Mouse (Mus musculus): Measurements from ENCODE around the gene Gcfc2. TPM values are rescaled to one million over a fixed set of nuclear protein-coding genes. Genes with fewer than 3 reads are reported as not detected.

The Gcfc2 gene
- polyA plus RNA-seq (2016; fragmentation: Nextera tagmentation; extraction: Ambion mirVana), result 6.8 and 7.9 TPM in 2 replicates

DNA sequence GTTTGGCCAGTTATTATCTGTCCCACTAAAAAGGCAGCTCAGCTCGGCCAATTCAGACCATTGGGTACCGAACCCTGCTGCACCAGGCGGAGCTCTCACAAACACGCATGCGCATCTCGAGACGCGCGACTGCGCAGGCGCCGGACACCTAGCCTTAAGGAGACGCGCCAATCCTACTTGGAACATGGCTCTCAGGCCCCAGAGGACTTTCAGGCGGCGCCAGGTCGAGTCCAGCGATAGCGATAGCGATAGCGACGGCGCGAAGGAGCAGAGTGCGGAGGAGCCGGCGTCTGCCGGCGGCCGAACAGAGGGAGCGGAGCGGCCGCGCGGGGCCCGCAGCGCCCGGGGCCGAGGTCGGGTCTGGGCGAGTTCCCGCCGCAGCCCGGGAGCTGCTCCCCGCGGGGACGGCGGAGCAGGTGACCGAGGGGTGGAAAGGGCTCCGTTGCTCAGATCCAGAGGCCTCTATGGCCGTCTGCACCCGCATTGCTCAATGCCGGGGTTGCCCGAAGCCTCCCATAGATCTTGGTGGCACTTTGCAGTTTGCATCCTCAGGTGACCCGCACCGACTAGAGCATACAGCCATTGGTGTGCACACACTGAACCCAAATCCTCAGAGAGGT is at the start of gene Gcfc2:
TSS of gene Gcfc2 (plus strand) at position 147 of the 620 bp plus-strand sequence.
- peak; percentile 91 for ATAC-seq
- Histone ChIP-seq H3K9me3 (replicated peaks) (no peaks in the 10 kb centered on the region), H3K27ac (peak within 1 kb of the TSS; percentile 68), H3K36me3 (peaks cover 33% of the 10 kb centered on the region), H3K27me3 (replicated peaks) (no peaks in the 10 kb centered on the region), H3K4me3 (peak within 1 kb of the TSS; percentile 81), H3K4me1 (peaks cover 17% of the 10 kb centered on the region), H3K9ac (peak within 1 kb of the TSS; percentile 90), H3K4me2 (peak within 1 kb of the TSS; percentile 73)
- WGBS (ENCODE audit: insufficient replicate concordance), result under 1% methylated on average over 56 of the region's 56 CpGs

DNA sequence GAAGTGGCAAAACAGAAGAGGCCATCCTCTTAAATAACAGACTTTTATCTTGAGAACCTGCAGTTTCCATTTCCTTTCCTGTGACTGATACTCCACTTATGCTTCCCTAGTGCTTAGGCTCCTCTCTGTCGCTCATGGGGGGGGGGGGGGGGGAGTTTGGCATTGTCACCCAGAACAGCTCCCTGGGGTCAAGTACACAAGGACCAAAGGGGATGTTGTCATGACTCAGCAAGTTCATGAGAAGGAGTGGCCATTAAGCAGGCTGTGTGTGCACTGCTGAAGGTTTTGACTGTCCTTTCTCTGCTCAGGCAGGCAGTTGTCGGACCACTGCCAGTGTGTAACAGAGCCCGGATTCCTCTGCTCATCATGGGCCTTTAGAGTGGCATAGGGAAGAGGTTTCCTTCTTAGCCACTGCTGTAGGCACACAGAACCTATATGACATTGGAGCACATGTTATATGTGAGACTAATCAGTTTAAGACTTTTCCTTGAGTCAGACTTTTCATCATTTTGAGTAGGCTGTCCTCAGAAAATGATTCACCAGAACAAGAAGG is 27.7 kb upstream of the Gcfc2 start:
- 33% methylated on average over 3 of the region's 3 CpGs for whole genome bisulfite sequencing (ENCODE audit: insufficient replicate concordance)
- H3K9ac ChIP-seq, result no peak overlapping the region
- no peak overlapping the region for H3K4me2 ChIP-seq
- no peaks in the 10 kb centered on the region for H3K9me3 ChIP-seq (replicated peaks)
- H3K4me3 ChIP-seq, result no peak overlapping the region
- no peak overlapping the region for H3K27ac ChIP-seq
- H3K27me3 ChIP-seq (replicated peaks), result no peaks in the 10 kb centered on the region
- ATAC-seq, result no peak
- H3K36me3 ChIP-seq, result no peaks in the 10 kb centered on the region
- no peaks in the 10 kb centered on the region for H3K4me1 ChIP-seq

DNA sequence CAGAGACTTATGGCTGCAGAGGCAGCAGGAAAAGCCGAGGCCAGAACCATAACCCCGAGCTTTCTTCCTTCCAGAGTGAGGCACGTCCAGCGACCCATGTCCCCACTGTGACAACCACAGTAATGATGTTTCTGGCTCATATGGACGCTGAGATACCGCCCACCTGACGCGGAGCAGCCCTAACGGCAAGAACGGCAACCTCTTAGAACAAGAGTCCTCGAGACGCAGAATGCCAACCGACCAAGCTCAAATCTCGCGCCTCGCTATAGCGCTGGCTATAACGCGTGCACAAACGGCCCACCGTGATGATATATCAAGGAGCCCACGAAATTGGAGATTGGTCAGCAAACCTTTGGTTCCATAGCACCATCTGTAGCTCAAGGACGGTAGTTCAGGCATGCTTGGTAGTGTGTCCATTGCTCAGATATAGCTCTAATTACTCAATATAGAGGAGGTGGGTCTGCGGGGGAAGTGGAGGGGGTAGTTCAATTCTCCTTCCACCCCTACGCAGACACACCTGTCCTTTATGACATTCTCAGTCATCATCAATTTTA is 13.1 kb upstream of the Gcfc2 start:
- 75% methylated on average over 25 of the region's 25 CpGs for WGBS (ENCODE audit: insufficient replicate concordance)
- Histone ChIP-seq H3K27me3 (replicated peaks) (no peaks in the 10 kb centered on the region), H3K4me3 (no peak overlapping the region), H3K4me2 (no peak overlapping the region), H3K4me1 (no peaks in the 10 kb centered on the region), H3K9me3 (replicated peaks) (no peaks in the 10 kb centered on the region), H3K27ac (no peak overlapping the region), H3K9ac (no peak overlapping the region), H3K36me3 (no peaks in the 10 kb centered on the region)
- no peak for ATAC-seq

DNA sequence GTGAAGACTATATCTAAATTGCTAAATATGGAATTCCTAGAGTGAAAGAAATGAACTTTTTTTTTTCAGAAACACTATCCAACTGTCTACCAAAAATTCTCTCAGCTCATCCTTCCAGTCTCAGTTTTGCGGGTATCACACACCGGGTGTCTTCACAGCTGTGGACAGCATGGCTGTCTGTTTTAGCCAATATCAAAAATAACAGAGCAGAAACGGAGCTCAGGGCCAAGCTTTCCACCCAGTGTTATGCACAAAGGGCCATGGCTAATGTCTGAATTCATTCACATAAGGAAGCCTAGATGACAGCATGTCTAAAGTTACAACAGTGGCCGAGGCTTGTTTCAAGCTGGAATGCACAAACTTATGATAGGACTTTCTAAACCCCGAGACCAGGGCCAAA is 12.2 kb upstream of the Gcfc2 start:
- Histone ChIP-seq H3K9me3 (replicated peaks) (no peaks in the 10 kb centered on the region), H3K4me2 (no peak overlapping the region), H3K4me3 (no peak overlapping the region), H3K9ac (no peak overlapping the region), H3K36me3 (no peaks in the 10 kb centered on the region), H3K27ac (no peak overlapping the region), H3K4me1 (no peaks in the 10 kb centered on the region), H3K27me3 (replicated peaks) (no peaks in the 10 kb centered on the region)
- WGBS (ENCODE audit: insufficient replicate concordance), result 70% methylated on average over 5 of the region's 5 CpGs
- no peak for ATAC-seq

DNA sequence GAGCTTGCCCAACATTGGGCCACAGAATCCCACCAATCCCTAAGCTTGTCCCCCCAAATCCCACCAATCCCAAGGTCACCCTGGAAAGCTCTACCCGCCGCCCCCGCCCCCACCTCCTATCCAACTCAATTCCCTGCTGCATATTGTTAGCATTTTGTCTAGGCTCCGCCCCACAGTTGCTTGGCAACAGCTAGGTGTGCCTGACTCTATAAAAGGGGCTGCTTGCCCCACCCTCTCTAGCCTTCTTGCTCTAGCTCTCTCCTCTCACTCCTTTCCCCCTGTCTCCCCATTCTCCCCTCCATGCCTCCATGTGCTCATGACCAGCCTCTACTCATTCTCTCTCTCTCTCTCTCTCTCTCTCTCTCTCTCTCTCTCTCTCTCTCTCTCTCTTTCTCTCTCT is 11.8 kb upstream of the Gcfc2 start:
- ATAC-seq, result no peak

DNA sequence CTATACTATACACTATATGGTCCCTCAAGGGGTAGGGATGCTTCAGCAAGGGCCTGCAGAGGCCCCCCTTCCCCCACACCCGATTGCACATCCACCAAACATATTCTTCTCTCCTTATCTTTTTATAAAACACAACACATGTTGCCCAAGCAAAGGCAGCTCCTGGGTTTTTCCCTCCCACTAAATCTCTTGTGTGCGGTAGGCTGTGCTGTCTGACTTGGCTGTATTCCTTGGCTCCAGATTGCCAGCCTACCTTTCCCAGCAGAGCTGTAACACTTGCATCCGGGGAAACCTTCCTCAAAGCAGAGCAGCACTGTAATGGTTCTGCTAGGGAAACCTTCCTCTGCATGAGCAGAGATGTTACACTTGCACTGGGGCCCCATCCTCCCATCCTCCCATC is 11.3 kb upstream of the Gcfc2 start:
- H3K36me3 ChIP-seq, result no peaks in the 10 kb centered on the region
- H3K27ac ChIP-seq, result no peak overlapping the region
- H3K4me2 ChIP-seq, result no peak overlapping the region
- H3K9me3 ChIP-seq (replicated peaks), result no peaks in the 10 kb centered on the region
- H3K4me1 ChIP-seq, result no peaks in the 10 kb centered on the region
- H3K27me3 ChIP-seq (replicated peaks), result no peaks in the 10 kb centered on the region
- no peak overlapping the region for H3K4me3 ChIP-seq
- ATAC-seq, result no peak
- H3K9ac ChIP-seq, result no peak overlapping the region
- 58% methylated on average over 3 of the region's 3 CpGs for WGBS (ENCODE audit: insufficient replicate concordance)

More for the DNA sequence above, 11.8 kb upstream of the Gcfc2 start:
- Histone ChIP-seq H3K4me2 (no peak overlapping the region), H3K27me3 (replicated peaks) (no peaks in the 10 kb centered on the region), H3K4me3 (no peak overlapping the region), H3K4me1 (no peaks in the 10 kb centered on the region), H3K36me3 (no peaks in the 10 kb centered on the region), H3K27ac (no peak overlapping the region), H3K9ac (no peak overlapping the region), H3K9me3 (replicated peaks) (no peaks in the 10 kb centered on the region)
- WGBS (ENCODE audit: insufficient replicate concordance), result 62% methylated on average over 4 of the region's 4 CpGs

DNA sequence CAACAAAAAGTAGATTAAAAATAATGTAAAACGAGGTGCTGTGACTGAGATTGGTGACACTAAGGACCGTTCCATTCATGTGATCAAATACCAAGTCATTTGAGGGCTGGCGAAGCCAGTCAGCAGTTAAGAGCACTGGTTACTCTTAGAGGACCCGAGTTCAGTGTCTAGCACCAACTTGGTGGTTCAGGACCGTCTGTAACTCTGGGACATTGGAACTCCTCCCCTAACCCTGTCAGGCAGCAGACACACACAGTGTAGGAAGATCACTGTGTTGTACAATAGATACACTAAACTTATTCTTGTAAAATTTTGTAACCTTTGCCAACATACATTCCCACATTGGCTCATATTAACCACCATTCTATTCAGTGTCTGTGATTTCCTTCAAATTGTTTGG is 835 bp downstream of the Gcfc2 start:
- Histone ChIP-seq H3K27ac (no peak overlapping the region), H3K4me2 (peak overlapping the region; percentile 73), H3K4me1 (peaks cover 17% of the 10 kb centered on the region), H3K27me3 (replicated peaks) (no peaks in the 10 kb centered on the region), H3K9me3 (replicated peaks) (no peaks in the 10 kb centered on the region), H3K4me3 (peak overlapping the region; percentile 81), H3K9ac (peak overlapping the region; percentile 90), H3K36me3 (peaks cover 39% of the 10 kb centered on the region)
- WGBS (ENCODE audit: insufficient replicate concordance), result 11% methylated on average over 5 of the region's 5 CpGs
- peak; percentile 56 for ATAC-seq

DNA sequence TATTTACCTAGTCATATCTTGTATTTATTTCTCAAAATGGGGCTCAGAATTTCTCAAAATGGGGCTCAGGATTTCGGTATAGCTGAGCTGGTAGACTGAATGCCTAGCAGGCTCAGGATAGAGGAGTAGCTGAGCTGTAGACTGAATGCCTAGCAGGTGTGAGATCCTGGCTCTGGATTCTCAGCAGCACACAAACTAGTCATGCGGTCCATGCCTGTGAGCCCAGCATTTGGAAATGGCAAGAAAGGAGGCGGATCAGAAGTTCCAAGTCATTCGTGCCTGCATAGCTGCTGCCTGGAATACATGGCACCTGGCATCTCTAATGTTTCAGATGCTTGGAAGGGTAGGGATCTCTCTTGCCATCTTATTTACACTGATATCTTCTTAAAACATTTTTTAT is 5.9 kb downstream of the Gcfc2 start:
- 83% methylated on average over 4 of the region's 4 CpGs for WGBS (ENCODE audit: insufficient replicate concordance)
- Histone ChIP-seq H3K9me3 (replicated peaks) (no peaks in the 10 kb centered on the region), H3K27me3 (replicated peaks) (no peaks in the 10 kb centered on the region), H3K27ac (no peak overlapping the region), H3K4me1 (peaks cover 14% of the 10 kb centered on the region), H3K4me3 (no peak overlapping the region), H3K4me2 (no peak overlapping the region), H3K36me3 (peaks cover 87% of the 10 kb centered on the region), H3K9ac (no peak overlapping the region)
- no peak for ATAC-seq

DNA sequence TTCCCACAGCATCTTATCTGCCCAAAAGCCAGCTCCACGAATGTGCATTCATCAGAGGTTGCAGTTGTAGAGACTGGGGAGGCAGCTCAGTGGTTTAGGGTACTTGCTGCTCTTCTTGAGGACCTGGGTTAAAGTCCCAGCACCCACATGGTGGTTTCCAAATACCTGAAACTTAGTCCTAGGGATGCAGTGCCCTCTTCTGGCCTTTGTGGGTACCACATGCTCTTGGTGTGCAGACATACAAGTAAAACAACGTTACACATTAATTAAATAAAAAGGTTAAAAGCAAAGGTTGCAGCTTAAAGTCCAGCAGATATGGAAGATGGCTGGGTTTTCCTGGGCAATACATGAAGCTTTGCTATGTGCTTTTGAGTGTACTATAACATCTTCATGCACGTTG is 9.8 kb downstream of the Gcfc2 start:
- Histone ChIP-seq H3K27ac (no peak overlapping the region), H3K4me1 (no peaks in the 10 kb centered on the region), H3K4me2 (no peak overlapping the region), H3K9me3 (replicated peaks) (no peaks in the 10 kb centered on the region), H3K36me3 (peaks cover 91% of the 10 kb centered on the region), H3K27me3 (replicated peaks) (no peaks in the 10 kb centered on the region), H3K4me3 (no peak overlapping the region), H3K9ac (no peak overlapping the region)
- 82% methylated on average over 3 of the region's 3 CpGs for WGBS (ENCODE audit: insufficient replicate concordance)
- ATAC-seq, result no peak

DNA sequence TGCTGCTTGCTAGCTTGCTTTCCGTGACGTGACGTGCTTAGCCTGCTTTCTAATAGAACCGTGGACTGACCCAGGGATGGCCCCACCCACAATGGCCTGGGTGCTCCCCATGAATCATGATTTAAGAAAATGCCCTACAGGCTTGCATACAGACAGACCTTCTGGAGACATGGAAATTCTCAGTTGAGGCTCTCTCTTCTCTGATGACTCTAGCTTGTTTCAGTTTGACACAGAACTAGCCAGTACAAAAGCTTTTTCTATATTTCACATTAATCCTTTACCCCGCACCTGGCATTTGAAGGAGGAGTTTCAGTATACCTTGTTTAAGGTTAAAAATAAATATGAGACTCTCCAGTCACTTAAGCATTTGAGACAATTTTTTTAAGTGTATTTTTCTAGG is 18.2 kb downstream of the Gcfc2 start:
- Histone ChIP-seq H3K9me3 (replicated peaks) (no peaks in the 10 kb centered on the region), H3K4me1 (no peaks in the 10 kb centered on the region), H3K36me3 (peaks cover 95% of the 10 kb centered on the region), H3K9ac (no peak overlapping the region), H3K4me2 (no peak overlapping the region), H3K27ac (no peak overlapping the region), H3K27me3 (replicated peaks) (no peaks in the 10 kb centered on the region), H3K4me3 (no peak overlapping the region)
- 90% methylated on average over 5 of the region's 5 CpGs for WGBS (ENCODE audit: insufficient replicate concordance)
- ATAC-seq, result no peak

DNA sequence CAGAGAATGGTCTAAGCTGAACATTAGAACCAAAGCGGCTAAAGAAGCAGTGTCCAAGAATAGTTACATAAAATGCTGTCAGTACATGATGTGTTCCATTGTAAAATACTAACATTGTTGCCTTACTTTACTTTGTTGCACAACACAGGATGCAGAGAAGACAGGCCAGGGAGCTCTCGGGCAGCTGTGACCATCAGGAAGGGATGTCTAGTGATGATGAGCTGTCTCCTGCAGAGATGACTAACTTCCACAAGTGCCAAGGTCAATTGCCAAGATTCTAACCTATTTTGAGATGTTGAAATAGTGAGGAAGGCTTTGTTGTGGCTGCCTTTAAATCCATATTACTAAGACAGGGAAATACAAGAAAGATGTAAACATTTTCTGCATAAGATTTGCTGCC is 19.8 kb downstream of the Gcfc2 start:
- Histone ChIP-seq H3K4me2 (no peak overlapping the region), H3K36me3 (peaks cover 96% of the 10 kb centered on the region), H3K4me3 (no peak overlapping the region), H3K4me1 (no peaks in the 10 kb centered on the region), H3K9me3 (replicated peaks) (no peaks in the 10 kb centered on the region), H3K9ac (no peak overlapping the region), H3K27ac (no peak overlapping the region), H3K27me3 (replicated peaks) (no peaks in the 10 kb centered on the region)
- no peak for ATAC-seq
- WGBS (ENCODE audit: insufficient replicate concordance), result 88% methylated on average over 2 of the region's 2 CpGs

DNA sequence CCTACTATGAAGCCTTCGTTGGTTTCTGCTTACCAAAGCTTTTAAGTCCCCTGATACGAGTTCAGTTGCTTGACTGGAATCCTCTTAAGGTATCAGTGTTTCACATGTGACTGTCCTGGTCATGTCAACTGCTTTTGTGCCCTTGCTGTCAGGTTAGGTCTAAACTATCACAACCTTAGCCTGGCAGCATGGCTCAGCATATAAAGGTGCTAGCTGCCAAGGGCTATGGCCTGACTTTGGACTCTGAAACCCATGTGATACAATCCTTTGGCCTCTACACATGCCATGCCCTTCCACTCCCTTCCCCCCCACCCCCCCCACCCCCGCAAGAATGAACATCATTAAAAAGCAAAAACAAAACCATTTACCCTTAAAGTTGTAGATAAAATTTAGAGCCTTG is 21.0 kb downstream of the Gcfc2 start:
- Histone ChIP-seq H3K9me3 (replicated peaks) (no peaks in the 10 kb centered on the region), H3K4me1 (no peaks in the 10 kb centered on the region), H3K4me2 (no peak overlapping the region), H3K36me3 (peaks cover 100% of the 10 kb centered on the region), H3K27ac (no peak overlapping the region), H3K9ac (no peak overlapping the region), H3K27me3 (replicated peaks) (no peaks in the 10 kb centered on the region), H3K4me3 (no peak overlapping the region)
- ATAC-seq, result no peak
- WGBS (ENCODE audit: insufficient replicate concordance), result 79% methylated on average over 3 of the region's 3 CpGs
